Mouse (Mus musculus): ENCODE measurements around the gene Hopx.

Gene Hopx

GRCm38 (mm10) chr5:77114817-77115731 lies at the start of gene Hopx:
Gene Hopx (minus strand): TSS chr5:77115121.
- no peak for DNase-seq (ENCODE audit: low read depth, low spot score)

GRCm38 (mm10) chr5:77163597-77163996 lies 48.7 kb upstream of the Hopx start:
- DNase-seq (ENCODE audit: low read depth, low spot score): no peak

GRCm38 (mm10) chr5:77162566-77162965 lies 47.6 kb upstream of the Hopx start:
- DNase-seq (ENCODE audit: low read depth, low spot score): no peak

GRCm38 (mm10) chr5:77157777-77158540 lies 43.0 kb upstream of the Hopx start:
- no peak for DNase-seq (ENCODE audit: low read depth, low spot score)

GRCm38 (mm10) chr5:77156938-77157337 lies 42.0 kb upstream of the Hopx start:
- no peak for DNase-seq (ENCODE audit: low read depth, low spot score)

GRCm38 (mm10) chr5:77155526-77155925 lies 40.6 kb upstream of the Hopx start:
- no peak for DNase-seq (ENCODE audit: low read depth, low spot score)

- peak; percentile 43 for DNase-seq (ENCODE audit: low read depth, low spot score)
Observed at GRCm38 (mm10) chr5:77154812-77155211, 39.9 kb upstream of the Hopx start.

GRCm38 (mm10) chr5:77151738-77152137 lies 36.8 kb upstream of the Hopx start:
- DNase-seq (ENCODE audit: low read depth, low spot score): no peak

GRCm38 (mm10) chr5:77151075-77151474 lies 36.2 kb upstream of the Hopx start:
- DNase-seq (ENCODE audit: low read depth, low spot score): no peak

- no peak for DNase-seq (ENCODE audit: low read depth, low spot score)
Observed at GRCm38 (mm10) chr5:77148021-77148621, 33.2 kb upstream of the Hopx start.

GRCm38 (mm10) chr5:77146459-77147170 lies 31.7 kb upstream of the Hopx start:
- DNase-seq (ENCODE audit: low read depth, low spot score): no peak

GRCm38 (mm10) chr5:77144647-77145046 lies 29.7 kb upstream of the Hopx start:
- no peak for DNase-seq (ENCODE audit: low read depth, low spot score)

- no peak for DNase-seq (ENCODE audit: low read depth, low spot score)
Observed at GRCm38 (mm10) chr5:77143076-77143475, 28.2 kb upstream of the Hopx start.

- no peak for DNase-seq (ENCODE audit: low read depth, low spot score)
Observed at GRCm38 (mm10) chr5:77141336-77141735, 26.4 kb upstream of the Hopx start.

- DNase-seq (ENCODE audit: low read depth, low spot score): no peak
Observed at GRCm38 (mm10) chr5:77140861-77141260, 25.9 kb upstream of the Hopx start.

- no peak for DNase-seq (ENCODE audit: low read depth, low spot score)
Observed at GRCm38 (mm10) chr5:77140108-77140507, 25.2 kb upstream of the Hopx start.

- no peak for DNase-seq (ENCODE audit: low read depth, low spot score)
Observed at GRCm38 (mm10) chr5:77137701-77138265, 22.9 kb upstream of the Hopx start.

- peak; percentile 31 for DNase-seq (ENCODE audit: low read depth, low spot score)
Observed at GRCm38 (mm10) chr5:77136684-77137224, 21.8 kb upstream of the Hopx start.

- no peak for DNase-seq (ENCODE audit: low read depth, low spot score)
Observed at GRCm38 (mm10) chr5:77134961-77135360, 20.0 kb upstream of the Hopx start.

GRCm38 (mm10) chr5:77134465-77134864 lies 19.5 kb upstream of the Hopx start:
- peak; percentile 56 for DNase-seq (ENCODE audit: low read depth, low spot score)

- DNase-seq (ENCODE audit: low read depth, low spot score): peak; percentile 86
Observed at GRCm38 (mm10) chr5:77133960-77134359, 19.0 kb upstream of the Hopx start.
